Mouse (Mus musculus): ENCODE data around the gene Deaf1.

The Deaf1 gene

GRCm38 (mm10) chr7:141339215-141339920, 11.9 kb upstream of the Deaf1 start:
- no peak for DNase-seq

GRCm38 (mm10) chr7:141338576-141339131, 11.2 kb upstream of the Deaf1 start, which contains the start of gene Eps8l2:
Gene Eps8l2 (plus strand): TSS chr7:141338880.
- DNase-seq = peak; percentile 44

- DNase-seq = no peak
Measured at GRCm38 (mm10) chr7:141337716-141338416, 10.4 kb upstream of the Deaf1 start.

GRCm38 (mm10) chr7:141336296-141336695, 8.8 kb upstream of the Deaf1 start:
- DNase-seq = no peak

- DNase-seq = no peak
Measured at GRCm38 (mm10) chr7:141335682-141336081, 8.2 kb upstream of the Deaf1 start.

GRCm38 (mm10) chr7:141335044-141335579, 7.6 kb upstream of the Deaf1 start:
- DNase-seq = no peak

- DNase-seq = no peak
Measured at GRCm38 (mm10) chr7:141331990-141332389, 4.5 kb upstream of the Deaf1 start.

- DNase-seq = no peak
Measured at GRCm38 (mm10) chr7:141330706-141331105, 3.2 kb upstream of the Deaf1 start.

- DNase-seq = no peak
Measured at GRCm38 (mm10) chr7:141328373-141328990, 992 bp upstream of the Deaf1 start.

GRCm38 (mm10) chr7:141326546-141327446, 694 bp downstream of the Deaf1 start:
- DNase-seq = peak; percentile 73

GRCm38 (mm10) chr7:141324686-141325085, 2.8 kb downstream of the Deaf1 start:
- DNase-seq = no peak

- DNase-seq = no peak
Measured at GRCm38 (mm10) chr7:141319446-141319845, 8.0 kb downstream of the Deaf1 start.

GRCm38 (mm10) chr7:141317619-141318132, 9.8 kb downstream of the Deaf1 start:
- DNase-seq = no peak

GRCm38 (mm10) chr7:141315974-141316373, 11.5 kb downstream of the Deaf1 start:
- DNase-seq = peak; percentile 74

- DNase-seq = no peak
Measured at GRCm38 (mm10) chr7:141315076-141315475, 12.4 kb downstream of the Deaf1 start.

GRCm38 (mm10) chr7:141314416-141314815, 13.1 kb downstream of the Deaf1 start:
- no peak for DNase-seq

GRCm38 (mm10) chr7:141304537-141304936, 23.0 kb downstream of the Deaf1 start:
- no peak for DNase-seq

GRCm38 (mm10) chr7:141302702-141303268, 24.7 kb downstream of the Deaf1 start:
- peak; percentile 49 for DNase-seq

- DNase-seq = no peak
Measured at GRCm38 (mm10) chr7:141301386-141301785, 26.1 kb downstream of the Deaf1 start.

- no peak for DNase-seq
Measured at GRCm38 (mm10) chr7:141299175-141299574, 28.3 kb downstream of the Deaf1 start.

GRCm38 (mm10) chr7:141297926-141298650, 29.4 kb downstream of the Deaf1 start:
- DNase-seq = no peak

All from thymus, postnatal 14 days (tissue).